Mouse (Mus musculus): Measurements from ENCODE around the gene Olfr1342.
A peak's percentile ranks its signal among the peaks of the same experiment; 100 is the strongest.

Gene Olfr1342

GRCm38 (mm10) chr4:118692412-118692973 lies at the start of gene Olfr1342:
Gene Olfr1342, minus strand, starts transcription at chr4:118692756.
- no peak for DNase-seq (ENCODE audit: low read depth, low spot score)

- no peak for DNase-seq (ENCODE audit: low read depth, low spot score)
Observed at GRCm38 (mm10) chr4:118741881-118742280, 49.3 kb upstream of the Olfr1342 start.

GRCm38 (mm10) chr4:118740988-118741698 lies 48.6 kb upstream of the Olfr1342 start:
- no peak for DNase-seq (ENCODE audit: low read depth, low spot score)

- DNase-seq (ENCODE audit: low read depth, low spot score) = no peak
Observed at GRCm38 (mm10) chr4:118739574-118739973, 47.0 kb upstream of the Olfr1342 start.

GRCm38 (mm10) chr4:118731875-118732274 lies 39.3 kb upstream of the Olfr1342 start, which contains the start of gene Olfr1339:
Gene Olfr1339, plus strand, starts transcription at chr4:118732175.
- DNase-seq (ENCODE audit: low read depth, low spot score) = no peak

GRCm38 (mm10) chr4:118721742-118722483 lies 29.4 kb upstream of the Olfr1342 start:
- DNase-seq (ENCODE audit: low read depth, low spot score) = no peak

GRCm38 (mm10) chr4:118719838-118720237 lies 27.3 kb upstream of the Olfr1342 start, which contains the start of gene Olfr1340:
Gene Olfr1340, plus strand, starts transcription at chr4:118720138.
- no peak for DNase-seq (ENCODE audit: low read depth, low spot score)

- DNase-seq (ENCODE audit: low read depth, low spot score) = no peak
Observed at GRCm38 (mm10) chr4:118711656-118712055, 19.1 kb upstream of the Olfr1342 start.

- no peak for DNase-seq (ENCODE audit: low read depth, low spot score)
Observed at GRCm38 (mm10) chr4:118708086-118708485, 15.5 kb upstream of the Olfr1342 start.

GRCm38 (mm10) chr4:118703223-118703622 lies 10.7 kb upstream of the Olfr1342 start, which contains the start of gene Olfr1341:
Gene Olfr1341, plus strand, starts transcription at chr4:118703523.
- DNase-seq (ENCODE audit: low read depth, low spot score) = no peak

GRCm38 (mm10) chr4:118693812-118694211 lies 1.3 kb upstream of the Olfr1342 start:
- no peak for DNase-seq (ENCODE audit: low read depth, low spot score)

- DNase-seq (ENCODE audit: low read depth, low spot score) = no peak
Observed at GRCm38 (mm10) chr4:118687086-118687485, 5.5 kb downstream of the Olfr1342 start.

- DNase-seq (ENCODE audit: low read depth, low spot score) = no peak
Observed at GRCm38 (mm10) chr4:118658652-118659051, 33.9 kb downstream of the Olfr1342 start, which contains the start of gene Olfr62. Gene Olfr62, plus strand, starts transcription at chr4:118658952.

- DNase-seq (ENCODE audit: low read depth, low spot score) = peak; percentile 5
Observed at GRCm38 (mm10) chr4:118645234-118645633, 47.3 kb downstream of the Olfr1342 start.

- peak; percentile 36 for DNase-seq (ENCODE audit: low read depth, low spot score)
Observed at GRCm38 (mm10) chr4:118642346-118643190, 50.0 kb downstream of the Olfr1342 start.

All from skeletal muscle tissue, adult 2 months (tissue).